Mouse (Mus musculus): Measurements from ENCODE around the gene Mtfmt.

- no peak for TF ChIP-seq EP300 (IDR thresholded peaks at IDR 0.05; ENCODE audit: insufficient read depth, low read depth, low read length)
- TF ChIP-seq CTCF (IDR thresholded peaks at IDR 0.05) = no peak
Measured at GRCm38 (mm10) chr9:65430401-65430800, 5.2 kb upstream of the Mtfmt start.

Data from heart, adult 2 months (tissue).